Mouse (Mus musculus) effector memory CD4-positive, alpha-beta T cell, adult 5 months (primary cell): ENCODE measurements around the gene Tescl. TPM values are rescaled to one million over a fixed set of nuclear protein-coding genes. Genes with fewer than 3 reads are reported as not detected.

Source experiments
- polyA plus RNA-seq: library from polyadenylated mRNA; unstranded; fragments of 100-300 nt; shearing (Covaris generic); gene quantifications from one replicate; pipeline ENCODE4 v1.2.1, GENCODE M21; 2017

Gene Tescl
- polyA plus RNA-seq, result not detected

DNA sequence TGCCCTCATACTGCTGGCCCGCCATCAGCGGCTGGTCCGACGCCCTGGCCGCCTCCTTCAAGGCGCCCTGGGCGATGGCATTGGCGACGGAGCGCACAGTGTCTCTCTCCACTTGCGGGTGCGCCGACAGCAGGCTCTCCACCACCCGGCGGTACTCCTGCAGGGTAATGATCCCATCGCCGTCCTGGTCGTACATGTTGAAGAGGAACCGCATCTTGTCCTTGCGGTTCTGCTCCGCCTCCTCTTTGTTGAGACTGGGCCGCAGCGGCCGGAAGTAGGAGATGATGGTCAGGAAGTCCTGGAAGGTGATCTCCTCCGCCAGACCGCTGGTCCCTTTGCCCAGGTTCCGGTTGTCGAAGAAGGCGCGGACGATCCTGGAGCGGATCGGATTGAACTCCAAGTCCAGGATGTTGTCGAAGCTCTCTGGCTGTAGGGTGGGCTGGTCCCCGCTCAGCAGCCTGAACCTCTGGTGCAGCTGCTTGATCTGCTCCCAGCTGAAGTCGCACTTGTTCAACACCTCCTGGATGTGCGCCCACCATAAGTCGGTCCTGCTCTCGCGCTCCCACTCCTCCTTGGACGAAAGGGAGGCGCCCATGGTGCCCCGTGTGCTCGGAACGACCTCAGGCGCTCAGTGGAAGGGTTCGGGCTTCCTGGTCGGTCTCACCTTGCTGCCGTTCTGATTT lies at the start of gene Tescl:
TSS of gene Tescl (minus strand) at position 633 of the 683 bp plus-strand sequence.

DNA sequence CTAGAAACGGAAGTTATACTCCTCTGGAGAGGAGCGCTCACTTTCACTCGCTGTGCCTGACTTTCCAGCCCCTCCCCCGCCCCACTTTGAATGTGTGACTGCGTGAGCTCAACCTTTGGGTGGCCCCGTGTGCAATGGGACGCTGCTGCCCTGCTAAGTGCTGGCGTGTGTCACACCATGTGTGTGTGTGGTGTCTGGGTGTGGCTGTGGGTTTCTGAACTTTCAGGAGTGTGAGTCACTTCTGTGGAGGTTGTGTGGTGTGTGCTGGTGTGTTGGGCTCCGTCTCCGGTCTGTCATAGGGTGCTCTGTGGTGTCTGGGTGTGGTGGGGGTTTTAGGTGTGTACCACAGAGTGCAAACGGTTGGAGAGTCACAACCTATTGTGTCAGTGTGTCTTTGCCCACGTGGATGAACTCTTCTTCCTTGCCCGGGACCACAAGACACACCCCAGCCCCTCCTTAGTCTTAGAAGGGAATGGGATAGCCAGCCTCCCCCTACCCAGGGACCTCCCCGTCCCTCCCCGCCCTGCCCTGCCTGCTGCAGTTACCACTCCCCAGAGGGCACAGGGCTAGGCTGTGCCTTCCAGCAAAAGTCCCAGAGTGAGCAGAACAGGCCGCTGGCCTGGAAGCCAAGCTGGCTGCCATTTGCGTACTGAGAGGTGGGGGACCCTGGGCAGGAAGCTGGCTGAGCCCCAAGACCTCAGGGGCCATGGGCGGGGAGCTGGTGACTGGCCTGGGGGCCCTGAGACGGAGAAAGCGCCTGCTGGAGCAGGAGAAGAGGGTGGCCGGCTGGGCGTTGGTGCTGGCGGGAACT lies 36.2 kb upstream of the Tescl start, which contains the start of gene Kcnn4:
TSS of gene Kcnn4 (plus strand) at position 533 of the 811 bp plus-strand sequence.

DNA sequence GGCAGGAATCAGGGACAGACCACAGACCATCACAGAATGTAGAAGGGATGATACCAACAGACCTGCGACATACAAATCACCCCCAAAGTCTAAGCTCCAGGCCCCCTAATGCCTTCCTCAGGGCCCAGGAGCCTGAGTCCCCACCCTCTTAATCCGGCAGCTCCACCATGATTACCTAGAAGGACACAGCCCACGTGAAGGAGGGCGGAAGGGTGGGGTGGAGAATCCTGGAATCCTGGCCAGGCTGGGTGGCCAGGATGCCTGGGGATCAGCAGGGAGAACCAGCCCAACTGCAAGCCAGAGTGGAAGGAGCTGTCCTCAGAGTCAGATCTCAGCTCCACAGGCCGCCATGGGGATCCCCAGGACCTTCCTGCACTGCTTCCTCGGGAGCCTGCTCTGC lies 15.2 kb upstream of the Tescl start, which contains the start of gene Lypd5:
TSS of gene Lypd5 (plus strand) at position 301 of the 400 bp plus-strand sequence.

GRCm38 (mm10) chr7:24316567-24317092 lies 17.1 kb downstream of the Tescl start, which contains the start of gene Zfp94:
Gene Zfp94, minus strand, starts transcription at chr7:24316666.

DNA sequence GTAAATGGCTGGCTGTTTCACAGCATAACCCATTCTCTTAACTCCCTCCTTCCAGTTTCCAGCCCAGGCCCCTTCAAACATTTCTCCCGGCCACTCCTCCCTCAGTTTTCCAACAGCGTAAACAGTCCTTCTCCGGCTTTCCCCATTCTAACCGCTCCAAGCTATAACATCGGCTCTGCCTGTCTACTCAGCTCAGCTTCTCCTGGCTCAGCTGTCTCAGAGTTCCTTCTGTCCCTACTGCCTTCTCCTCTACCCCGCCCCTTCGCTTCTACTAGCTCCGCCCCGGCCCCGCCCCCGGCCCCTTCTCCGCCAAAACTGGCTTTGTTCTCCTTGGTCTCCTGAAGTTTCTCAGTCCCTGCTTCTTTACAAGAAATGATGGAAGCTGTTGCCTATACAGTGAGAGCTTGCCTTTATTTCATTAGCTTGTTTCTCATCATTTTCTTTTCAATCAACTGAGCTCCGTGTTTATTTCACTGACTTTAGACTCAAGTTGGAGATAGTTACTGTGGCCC lies 32.9 kb downstream of the Tescl start, which contains the start of gene Zfp61:
TSS of gene Zfp61 (minus strand) at position 462 of the 512 bp plus-strand sequence.

Other genes starting within 250 kb of the Tescl start
- 1.1 TPM for gene Zfp112, start 221.6 kb downstream of the Tescl start, polyA plus RNA-seq
- gene Zfp235, start 199.8 kb downstream of the Tescl start, polyA plus RNA-seq, result 6.6 TPM
- gene Zfp114, start 158.9 kb downstream of the Tescl start, polyA plus RNA-seq, result not detected
- gene Zfp111, start 122.5 kb downstream of the Tescl start, polyA plus RNA-seq, result 0.37 TPM
- 1.7 TPM for gene Zfp109, start 96.4 kb downstream of the Tescl start, polyA plus RNA-seq
- gene Zfp108, start 79.1 kb downstream of the Tescl start, polyA plus RNA-seq, result not detected
- gene Zfp93, start 63.5 kb downstream of the Tescl start, polyA plus RNA-seq, result 2.9 TPM
- 12.8 TPM for gene Zfp61, start 32.7 kb downstream of the Tescl start, polyA plus RNA-seq
- gene Zfp94, start 17.3 kb downstream of the Tescl start, polyA plus RNA-seq, result 1.7 TPM
- not detected for gene Lypd5, start 15.3 kb upstream of the Tescl start, polyA plus RNA-seq
- gene Kcnn4, start 36.3 kb upstream of the Tescl start, polyA plus RNA-seq, result 179 TPM
- gene Smg9, start 65.7 kb upstream of the Tescl start, polyA plus RNA-seq, result 54.1 TPM
- 0.70 TPM for gene Irgc1, start 118.4 kb upstream of the Tescl start, polyA plus RNA-seq
- gene Plaur, start 128.5 kb upstream of the Tescl start, polyA plus RNA-seq, result 14.3 TPM
- 0.40 TPM for gene Cadm4, start 148.1 kb upstream of the Tescl start, polyA plus RNA-seq
- 1.0 TPM for gene Zfp428, start 173.1 kb upstream of the Tescl start, polyA plus RNA-seq
- gene AC161166.1, start 178.5 kb upstream of the Tescl start, polyA plus RNA-seq, result not detected
- gene Irgq, start 196.8 kb upstream of the Tescl start, polyA plus RNA-seq, result 3.6 TPM
- not detected for gene Pinlyp, start 212.2 kb upstream of the Tescl start, polyA plus RNA-seq
- gene Xrcc1, start 212.4 kb upstream of the Tescl start, polyA plus RNA-seq, result 49.9 TPM